Mouse (Mus musculus) intestine, postnatal 0 days (tissue): ENCODE measurements around the gene Chchd10. TPM values are rescaled to one million over a fixed set of nuclear protein-coding genes. Genes with fewer than 3 reads are reported as not detected.

Experiments used
- ATAC-seq: fragments of 200-750 bp; cut with Nextera tagmentation; 2 replicates; pipeline ENCODE4 v1.8.0; 2017; ENCODE audit warnings: mild to moderate bottlenecking, moderate TSS enrichment, moderate library complexity
- H3K27ac ChIP-seq: fragments of 300-500 bp; sonication (generic); 2 replicates; pipeline ENCODE4 v1.5.1; 2014; ENCODE audit warnings: mild to moderate bottlenecking, low read depth, low read length, moderate library complexity
- H3K27me3 ChIP-seq: fragments of 300-500 bp; sonication (generic); replicated peaks from 2 replicates; pipeline ENCODE4 v1.6.1; 2014; ENCODE audit warnings: low read length, mixed read lengths; ENCODE audit not compliant: control insufficient read depth, insufficient read depth
- H3K36me3 ChIP-seq: fragments of 300-500 bp; sonication (generic); 2 replicates; pipeline ENCODE4 v1.6.1; 2014; ENCODE audit warnings: mild to moderate bottlenecking, moderate library complexity; ENCODE audit not compliant: control insufficient read depth, insufficient read depth
- H3K4me1 ChIP-seq: fragments of 300-500 bp; sonication (generic); replicated peaks from 2 replicates; pipeline ENCODE4 v1.6.1; 2014; ENCODE audit warnings: antibody characterized with exemption, low read length, mixed read lengths; ENCODE audit not compliant: control insufficient read depth, insufficient read depth
- H3K4me2 ChIP-seq: fragments of 300-500 bp; sonication (generic); replicated peaks from 2 replicates; pipeline ENCODE4 v1.6.1; 2014; ENCODE audit warnings: low read depth, mild to moderate bottlenecking, moderate library complexity
- H3K4me3 ChIP-seq: fragments of 300-500 bp; sonication (generic); 2 replicates; pipeline ENCODE4 v1.5.1; 2014; ENCODE audit warnings: low read depth, low read length
- H3K9ac ChIP-seq: fragments of 300-500 bp; sonication (generic); 2 replicates; pipeline ENCODE4 v1.6.1; 2014; ENCODE audit warnings: mild to moderate bottlenecking, low read depth, low read length
- H3K9me3 ChIP-seq: fragments of 300-500 bp; sonication (generic); 2 replicates; pipeline ENCODE4 v1.6.1; 2016; ENCODE audit warnings: mixed run types; ENCODE audit not compliant: control insufficient read depth
- CTCF ChIP-seq: sonication (generic); IDR thresholded peaks from 2 replicates; pipeline ENCODE4 v1.5.1; 2016; ENCODE audit warnings: low read depth, mild to moderate bottlenecking, control low read depth, antibody characterized with exemption, moderate library complexity
- WGBS: fragments of 180-500 bp; shearing (Covaris S2); extraction: QIAGEN DNeasy Blood & Tissue Kit; methylation state at CpG from one replicate; pipeline ENCODE4 v1.1.7; 2014; 5-methylcytosine and 5-hydroxymethylcytosine counted together
- polyA plus RNA-seq: library from polyadenylated mRNA; unstranded; fragments of >200 nt; fragmentation: Nextera tagmentation; extraction: Ambion mirVana; gene quantifications from 2 replicates; pipeline ENCODE4 v1.2.1, GENCODE M21; 2015

Chchd10 gene
- polyA plus RNA-seq, 1 experiment from 2014 or later, result 334 TPM

DNA sequence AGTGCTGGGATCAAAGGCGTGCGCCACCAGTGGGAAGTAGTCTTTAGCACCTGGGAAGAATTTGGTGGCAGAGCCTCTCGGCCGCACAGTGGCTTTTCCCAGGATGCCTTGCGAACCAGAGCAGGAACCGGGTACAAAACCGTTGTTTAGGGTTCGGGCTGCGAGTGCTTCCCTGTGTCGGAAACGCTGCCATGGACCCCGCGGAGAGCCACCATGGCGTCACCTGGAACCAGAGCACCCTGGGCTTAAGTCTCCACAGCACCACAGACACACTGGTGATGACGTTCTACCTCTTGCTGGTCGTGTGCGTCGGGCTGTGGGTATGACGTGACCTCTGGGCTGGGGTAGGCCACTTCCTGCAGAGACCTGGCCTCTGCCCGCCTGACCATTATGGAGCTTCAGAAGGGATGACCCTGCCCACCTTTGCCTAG is 21.5 kb downstream of the Chchd10 start, which contains the start of gene Gm5134:
TSS of gene Gm5134 (plus strand) at position 134 of the 431 bp plus-strand sequence.
- H3K36me3 ChIP-seq, result no peaks in the 10 kb centered on the region
- TF ChIP-seq CTCF, result no peak
- H3K4me1 ChIP-seq, result no peaks in the 10 kb centered on the region
- H3K27me3 ChIP-seq, result peaks cover 10% of the 10 kb centered on the region; the same call in 1 of the 2 replicates
- no peak within 1 kb of the TSS for H3K4me3 ChIP-seq
- H3K9ac ChIP-seq, result no peak within 1 kb of the TSS
- H3K4me2 ChIP-seq, result peak within 1 kb of the TSS; percentile 43
- H3K27ac ChIP-seq, result no peak within 1 kb of the TSS
- WGBS, result 37% methylated on average over 20 of the region's 20 CpGs
- no peaks in the 10 kb centered on the region for H3K9me3 ChIP-seq
- no peak for ATAC-seq

- Histone ChIP-seq H3K4me2 (no peak overlapping the region), H3K36me3 (no peaks in the 10 kb centered on the region), H3K9me3 (no peaks in the 10 kb centered on the region), H3K27me3 (no peaks in the 10 kb centered on the region), H3K27ac (no peak overlapping the region), H3K4me1 (no peaks in the 10 kb centered on the region), H3K9ac (no peak overlapping the region), H3K4me3 (no peak overlapping the region)
- 90% methylated on average over 10 of the region's 10 CpGs for WGBS
- TF ChIP-seq CTCF, result no peak
- ATAC-seq, result no peak
These were observed 40.9 kb downstream of the Chchd10 start for GRCm38 (mm10) chr10:75973846-75974245.

DNA sequence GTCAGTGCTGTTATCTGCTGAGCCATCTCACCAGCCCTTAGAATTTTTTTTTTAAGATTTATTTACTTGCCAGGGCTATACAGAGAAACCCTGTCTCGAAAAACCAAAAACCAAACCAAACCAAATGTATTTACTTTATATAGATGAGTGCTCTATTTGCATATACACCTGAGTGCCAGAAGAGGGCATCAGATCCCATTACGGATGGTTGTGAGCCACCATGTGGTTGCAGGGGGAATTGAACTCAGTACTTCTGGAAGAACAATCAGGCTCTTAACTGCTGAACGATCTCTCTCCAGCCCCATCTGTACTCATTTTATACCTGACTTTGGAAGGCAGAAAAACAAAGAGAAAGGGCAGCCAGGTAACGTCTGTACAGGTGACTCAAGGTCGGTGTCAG is 42.3 kb downstream of the Chchd10 start:
- peak; percentile 83 for TF ChIP-seq CTCF
- H3K27me3 ChIP-seq, result no peaks in the 10 kb centered on the region
- H3K36me3 ChIP-seq, result no peaks in the 10 kb centered on the region
- no peak overlapping the region for H3K27ac ChIP-seq
- no peak for ATAC-seq
- no peaks in the 10 kb centered on the region for H3K9me3 ChIP-seq
- H3K4me2 ChIP-seq, result no peak overlapping the region
- WGBS, result 78% methylated on average over 5 of the region's 5 CpGs
- H3K4me1 ChIP-seq, result no peaks in the 10 kb centered on the region
- H3K9ac ChIP-seq, result no peak overlapping the region
- H3K4me3 ChIP-seq, result no peak overlapping the region

GRCm38 (mm10) chr10:75978119-75978834 is 45.3 kb downstream of the Chchd10 start:
- H3K27ac ChIP-seq, result no peak overlapping the region
- 50% methylated on average over 10 of the region's 10 CpGs for WGBS
- H3K27me3 ChIP-seq, result no peaks in the 10 kb centered on the region
- ATAC-seq, result no peak
- H3K4me1 ChIP-seq, result no peaks in the 10 kb centered on the region
- TF ChIP-seq CTCF, result no peak
- H3K36me3 ChIP-seq, result no peaks in the 10 kb centered on the region
- H3K9ac ChIP-seq, result no peak overlapping the region
- H3K4me2 ChIP-seq, result no peak overlapping the region
- no peaks in the 10 kb centered on the region for H3K9me3 ChIP-seq
- no peak overlapping the region for H3K4me3 ChIP-seq

GRCm38 (mm10) chr10:75978835-75979157 is 45.9 kb downstream of the Chchd10 start:
- no peak overlapping the region for H3K27ac ChIP-seq
- no peak overlapping the region for H3K4me2 ChIP-seq
- H3K36me3 ChIP-seq, result no peaks in the 10 kb centered on the region
- no peak overlapping the region for H3K4me3 ChIP-seq
- no peaks in the 10 kb centered on the region for H3K27me3 ChIP-seq
- 85% methylated on average over 5 of the region's 5 CpGs for WGBS
- no peak for ATAC-seq
- no peak overlapping the region for H3K9ac ChIP-seq
- no peaks in the 10 kb centered on the region for H3K4me1 ChIP-seq
- H3K9me3 ChIP-seq, result no peaks in the 10 kb centered on the region
- TF ChIP-seq CTCF, result no peak

DNA sequence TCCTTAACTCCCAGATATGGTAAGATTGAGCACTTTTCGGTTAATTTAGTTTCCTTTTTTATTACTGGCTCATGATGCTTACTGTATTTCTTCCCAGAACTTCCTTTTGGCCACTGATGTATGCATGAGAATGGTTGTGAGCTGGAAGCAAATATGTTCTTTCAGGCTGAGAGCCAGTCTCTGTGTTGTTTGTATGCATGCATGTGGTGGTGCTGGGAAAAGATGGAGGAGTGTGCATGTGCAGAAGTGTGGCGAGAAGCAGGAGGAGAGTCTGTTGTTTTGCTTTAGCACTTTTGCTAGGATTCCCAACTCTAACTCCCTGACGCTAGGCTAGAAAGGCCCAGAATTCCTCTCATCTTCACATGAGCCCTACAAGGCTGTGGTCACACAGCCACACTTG is 46.5 kb downstream of the Chchd10 start:
- H3K4me1 ChIP-seq, result no peaks in the 10 kb centered on the region
- H3K4me2 ChIP-seq, result no peak overlapping the region
- H3K9ac ChIP-seq, result no peak overlapping the region
- ATAC-seq, result no peak
- H3K27me3 ChIP-seq, result no peaks in the 10 kb centered on the region
- no peaks in the 10 kb centered on the region for H3K9me3 ChIP-seq
- no peaks in the 10 kb centered on the region for H3K36me3 ChIP-seq
- WGBS, result 90% methylated on average over 3 of the region's 3 CpGs
- no peak overlapping the region for H3K4me3 ChIP-seq
- H3K27ac ChIP-seq, result no peak overlapping the region
- no peak for TF ChIP-seq CTCF

Other genes starting within 250 kb of the Chchd10 start
- gene Cabin1, start 168.8 kb upstream of the Chchd10 start, polyA plus RNA-seq, result 14.1 and 15.6 TPM in 2 replicates
- 122 and 129 TPM in 2 replicates for gene Ddt, start 159.7 kb upstream of the Chchd10 start, polyA plus RNA-seq
- gene Gm20441, start 152.2 kb upstream of the Chchd10 start, polyA plus RNA-seq, result 0.42 and 0.76 TPM in 2 replicates
- 47.7 and 51.5 TPM in 2 replicates for gene Gstt3, start 151.7 kb upstream of the Chchd10 start, polyA plus RNA-seq
- 11.6 and 14.4 TPM in 2 replicates for gene Gstt1, start 134.5 kb upstream of the Chchd10 start, polyA plus RNA-seq
- not detected in 2 replicates for gene Gstt4, start 110.6 kb upstream of the Chchd10 start, polyA plus RNA-seq
- 74.4 and 81.5 TPM in 2 replicates for gene Gstt2, start 95.7 kb upstream of the Chchd10 start, polyA plus RNA-seq
- 489 and 529 TPM in 2 replicates for gene Mif, start 72.9 kb upstream of the Chchd10 start, polyA plus RNA-seq
- gene Derl3, start 39.7 kb upstream of the Chchd10 start, polyA plus RNA-seq, result 2.8 and 3.7 TPM in 2 replicates
- gene Smarcb1, start 11.5 kb upstream of the Chchd10 start, polyA plus RNA-seq, result 54.9 and 58.1 TPM in 2 replicates
- 8.7 and 9.2 TPM in 2 replicates for gene Mmp11, start 3.4 kb downstream of the Chchd10 start, polyA plus RNA-seq
- not detected in 2 replicates for gene Gm867, start 7.5 kb downstream of the Chchd10 start, polyA plus RNA-seq
- gene Vpreb3, start 9.9 kb downstream of the Chchd10 start, polyA plus RNA-seq, result 0.43 TPM in 1 of 2 replicates, not detected in the other
- gene Gm5134, start 21.4 kb downstream of the Chchd10 start, polyA plus RNA-seq, result not detected in 2 replicates
- 7.4 and 8.9 TPM in 2 replicates for gene Zfp280b, start 99.5 kb downstream of the Chchd10 start, polyA plus RNA-seq
- 1.7 and 2.2 TPM in 2 replicates for gene Slc5a4b, start 177.8 kb downstream of the Chchd10 start, polyA plus RNA-seq
- gene Slc5a4a, start 214.3 kb downstream of the Chchd10 start, polyA plus RNA-seq, result 0.31 and 0.39 TPM in 2 replicates